Mouse (Mus musculus) liver, embryonic 18 days (tissue): ENCODE measurements around the gene Cntn5. TPM values are rescaled to one million over a fixed set of nuclear protein-coding genes. Genes with fewer than 3 reads are reported as not detected.

ENCODE experiments used
- polyA plus RNA-seq: library from polyadenylated mRNA; depleted of rRNA; stranded (reverse); fragments of >200 nt; gene quantifications from 2 replicates; pipeline ENCODE4 v1.2.3, GENCODE M21; 2012; rRNA removed

The Cntn5 gene
- polyA plus RNA-seq: not detected in 2 replicates

DNA sequence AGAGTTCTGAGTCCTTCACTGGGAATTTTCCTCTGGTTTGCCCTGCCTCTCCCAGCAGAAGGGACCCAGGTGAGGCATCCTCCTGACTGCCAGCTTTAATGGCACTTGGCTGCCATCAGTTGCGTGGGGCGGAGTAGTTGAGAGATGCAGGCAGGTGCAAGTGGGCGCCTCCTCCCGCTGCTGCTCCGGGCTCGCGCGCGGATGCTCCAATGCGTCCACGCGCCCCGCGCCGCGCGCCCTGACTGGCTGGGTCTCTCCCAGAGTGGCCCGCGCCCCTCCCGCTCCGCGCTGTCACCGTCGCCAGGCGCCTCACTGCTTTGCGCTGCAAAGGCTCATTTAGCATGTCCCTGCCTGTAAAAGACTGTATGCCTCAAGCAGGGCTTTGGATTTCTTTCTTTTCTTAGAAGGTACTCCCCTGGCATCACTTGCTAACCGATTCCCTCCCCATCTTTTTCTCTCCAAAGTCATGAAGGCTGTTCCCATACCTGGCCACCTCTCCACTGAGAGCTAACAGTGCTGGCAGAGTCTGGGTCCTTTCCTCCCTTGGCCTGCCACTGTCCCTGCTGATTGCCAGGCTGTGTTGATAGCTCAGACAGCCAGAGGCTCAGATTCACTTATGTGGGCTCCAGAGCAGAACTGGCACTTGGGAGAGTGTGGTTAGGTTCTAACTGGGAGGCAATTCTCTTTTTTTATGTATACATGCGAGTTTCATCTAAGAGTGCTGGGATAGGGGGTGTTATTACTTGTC, at the start of gene Cntn5:
Cntn5 (minus strand) TSS at position 160 of the 748 bp plus-strand sequence.

